Mouse (Mus musculus): ENCODE results near the gene Fut9.

DNA sequence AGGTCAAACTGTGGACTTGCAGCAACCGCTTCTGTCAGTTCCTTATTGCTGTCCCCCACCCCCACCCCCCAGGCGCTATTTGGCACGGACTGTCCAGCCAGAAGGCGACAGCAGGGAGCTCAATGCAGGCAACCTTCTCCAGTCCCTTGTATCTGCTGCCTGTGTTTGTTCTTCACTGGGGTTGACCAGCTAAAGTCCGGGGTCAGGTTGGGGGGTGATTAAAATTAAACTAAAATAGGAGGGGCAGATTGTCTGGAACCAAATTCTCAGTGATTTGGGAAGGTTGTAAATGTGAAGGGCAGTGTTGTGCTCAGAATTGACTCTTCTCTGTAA, 206 bp upstream of the Fut9 start:
- TF ChIP-seq TCF12 (IDR thresholded peaks at IDR 0.05; ENCODE audit: insufficient read depth, poor library complexity, severe bottlenecking) (no peak), POLR2A (IDR thresholded peaks at IDR 0.05; ENCODE audit: insufficient read length, low read depth) (no peak), E2F4 (IDR thresholded peaks at IDR 0.05; ENCODE audit: insufficient read depth) (no peak), REST (IDR thresholded peaks at IDR 0.05; ENCODE audit: insufficient read depth, insufficient read length) (no peak), POLR2AphosphoS2 (IDR thresholded peaks at IDR 0.05; ENCODE audit: insufficient read length, low read depth) (no peak), MYOD1 (IDR thresholded peaks at IDR 0.05; ENCODE audit: control insufficient read depth in 1 of 3, insufficient read length in 2 of 3, low read depth in 2 of 3) (no peak), USF1 (IDR thresholded peaks at IDR 0.05; ENCODE audit: low read depth) (no peak), MAX (IDR thresholded peaks at IDR 0.05; ENCODE audit: low read depth) (no peak), MYOG (IDR thresholded peaks at IDR 0.05; ENCODE audit: control insufficient read depth in 1 of 3, insufficient read depth in 1 of 3, insufficient read length in 2 of 3, low read depth in 2 of 3) (no peak), SRF (IDR thresholded peaks at IDR 0.05; ENCODE audit: control insufficient read depth, insufficient read length, low read depth) (no peak), CEBPB (IDR thresholded peaks at IDR 0.05; ENCODE audit: insufficient read depth, poor library complexity, severe bottlenecking) (no peak)

Measured in myocyte (in vitro differentiated cells).